In genomic region chr14:44987674-44988355, GRCm38 (mm10) we compare ENCODE assay signal across 9 mouse cellular contexts. TPM values are rescaled to one million over a fixed set of nuclear protein-coding genes. Genes with fewer than 3 reads are reported as not detected.
A peak's percentile ranks its signal among the peaks of the same experiment; 100 is the strongest.
DNase-seq lines count a peak whose midpoint lies in the region; ATAC-seq and TF ChIP-seq lines count a peak whose summit lies in the region.
"Not testable (repeated sequence)": the region's sequence is repeated elsewhere in the genome, so short reads cannot be mapped to it uniquely, and the experiment has no call there.
"Had no signal": no experiment of that assay in that cellular context is flagged by ENCODE, and none has a peak within 500 bp of the region (broad histone marks: within the 10 kb centered on the region; RNA-seq: fewer than 3 reads in every experiment).

Gene Ptger2 (plus strand): TSS chr14:44988195.

- H3K4me2 ChIP-seq in heart, embryonic 13.5 days = peak within 1 kb of the TSS; percentile 94
- peak within 1 kb of the TSS; percentile 96 for H3K4me2 ChIP-seq in intestine, embryonic 14.5 days (ENCODE audit: low read length)
- H3K4me2 ChIP-seq in limb, embryonic 14.5 days (replicated peaks; ENCODE audit: low read depth, low read length, severe bottlenecking) = peak within 1 kb of the TSS; percentile 86

- peak within 1 kb of the TSS; percentile 71 for H3K4me3 ChIP-seq in bone marrow macrophage, adult 2 months (ENCODE audit: insufficient read depth, low read length)
- H3K4me3 ChIP-seq in forebrain, embryonic 10.5 days = peak within 1 kb of the TSS; percentile 55
- H3K4me3 ChIP-seq in heart, embryonic 13.5 days = peak within 1 kb of the TSS; percentile 57
- H3K4me3 ChIP-seq in intestine, embryonic 14.5 days (ENCODE audit: low read depth, low read length) = peak within 1 kb of the TSS; percentile 46
- peak within 1 kb of the TSS; percentile 44 for H3K4me3 ChIP-seq in limb, embryonic 14.5 days (replicated peaks; ENCODE audit: low read length)
- H3K4me3 ChIP-seq in thymus, adult 2 months (ENCODE audit: control insufficient read depth, insufficient read depth, low read length) = peak within 1 kb of the TSS; percentile 53

- peak within 1 kb of the TSS; percentile 77 for H3K27ac ChIP-seq in bone marrow macrophage, adult 2 months (ENCODE audit: insufficient read depth, low read depth, low read length)
- not testable (repeated sequence) for H3K27ac ChIP-seq in forebrain, embryonic 10.5 days; heart, embryonic 13.5 days (replicated peaks); intestine, embryonic 14.5 days (ENCODE audit: low read depth); limb, embryonic 14.5 days (replicated peaks; ENCODE audit: low read depth, low read length); thymus, adult 2 months (ENCODE audit: control insufficient read depth, insufficient read depth, low read length)

- 62% methylated on average over 6 of the region's 6 CpGs for WGBS in forebrain, embryonic 10.5 days
- 68% methylated on average over 6 of the region's 6 CpGs for WGBS in heart, embryonic 13.5 days
- WGBS in intestine, embryonic 14.5 days = 65% methylated on average over 5 of the region's 6 CpGs
- 57% methylated on average over 5 of the region's 6 CpGs for WGBS in limb, embryonic 14.5 days
- WGBS in thymus, adult 2 months = 72% methylated on average over 6 of the region's 6 CpGs

- DNase-seq in forebrain, embryonic 10.5 days (ENCODE audit: extremely low spot score, low spot score); intestine, embryonic 14.5 days (ENCODE audit: low spot score); limb, embryonic 14.5 days (ENCODE audit: low spot score); thymus, adult 2 months: not testable (repeated sequence)
- peak; percentile 29 for DNase-seq in lung, postnatal 25 days (ENCODE audit: low spot score)

- H3K9me3 ChIP-seq in forebrain, embryonic 10.5 days; heart, embryonic 13.5 days; intestine, embryonic 14.5 days (ENCODE audit: control insufficient read depth, low read length); limb, embryonic 14.5 days (ENCODE audit: control insufficient read depth, low read length): not testable (repeated sequence)

- not testable (repeated sequence) for H3K36me3 ChIP-seq in forebrain, embryonic 10.5 days (replicated peaks); heart, embryonic 13.5 days; intestine, embryonic 14.5 days (ENCODE audit: control insufficient read depth, insufficient read depth, low read length); limb, embryonic 14.5 days (ENCODE audit: control insufficient read depth, insufficient read depth, low read length); thymus, adult 2 months (ENCODE audit: control insufficient read depth, insufficient read depth, low read length)

- H3K27me3 ChIP-seq in forebrain, embryonic 10.5 days (ENCODE audit: poor library complexity, severe bottlenecking) = peaks cover 51% of the 10 kb centered on the region
- peaks cover 56% of the 10 kb centered on the region for H3K27me3 ChIP-seq in heart, embryonic 13.5 days (replicated peaks)
- peaks cover 12% of the 10 kb centered on the region for H3K27me3 ChIP-seq in intestine, embryonic 14.5 days (replicated peaks; ENCODE audit: control insufficient read depth, insufficient read depth, low read length)
- peaks cover 12% of the 10 kb centered on the region for H3K27me3 ChIP-seq in limb, embryonic 14.5 days (ENCODE audit: control insufficient read depth, insufficient read depth, low read length)
- H3K27me3 ChIP-seq in thymus, adult 2 months (ENCODE audit: control insufficient read depth, insufficient read depth, low read length) = not testable (repeated sequence)

- peak within 1 kb of the TSS; percentile 63 for H3K9ac ChIP-seq in heart, embryonic 13.5 days
- 0 out of 2 replicates have a peak within 1 kb of the TSS, but pooled peaks have one; percentile 14 for H3K9ac ChIP-seq in intestine, embryonic 14.5 days (ENCODE audit: low read length)
- H3K9ac ChIP-seq in limb, embryonic 14.5 days (ENCODE audit: low read depth, low read length, severe bottlenecking) = peak within 1 kb of the TSS; percentile 34

- H3K4me1 ChIP-seq in bone marrow macrophage, adult 2 months (ENCODE audit: control insufficient read depth, insufficient read depth, low read length) = peaks cover 40% of the 10 kb centered on the region
- peaks cover 27% of the 10 kb centered on the region for H3K4me1 ChIP-seq in forebrain, embryonic 10.5 days
- not testable (repeated sequence) for H3K4me1 ChIP-seq in heart, embryonic 13.5 days; intestine, embryonic 14.5 days (replicated peaks; ENCODE audit: control insufficient read depth, insufficient read depth, low read length); limb, embryonic 14.5 days (ENCODE audit: control insufficient read depth, insufficient read depth, low read length)
- peaks cover 16% of the 10 kb centered on the region for H3K4me1 ChIP-seq in thymus, adult 2 months (replicated peaks; ENCODE audit: control insufficient read depth, insufficient read depth, low read length)

- TF ChIP-seq POLR2A in bone marrow macrophage, adult 2 months (IDR thresholded peaks at IDR 0.05; ENCODE audit: borderline replicate concordance, low read depth, low read length); limb, embryonic 14.5 days (IDR thresholded peaks at IDR 0.05; ENCODE audit: borderline replicate concordance, extremely low read depth, insufficient read depth, insufficient read length); thymus, adult 2 months (IDR thresholded peaks at IDR 0.05; ENCODE audit: control insufficient read depth, extremely low read depth, insufficient read depth, low read length, poor library complexity): not testable (repeated sequence)

- ATAC-seq in heart, embryonic 13.5 days (ENCODE audit: extremely low read depth, insufficient number of reproducible peaks, low FRiP score, low TSS enrichment); intestine, embryonic 14.5 days (replicated peaks; ENCODE audit: low FRiP score, low TSS enrichment, low read depth); limb, embryonic 14.5 days (ENCODE audit: low FRiP score, low read depth): not testable (repeated sequence)
- peak; percentile 41 for ATAC-seq in monocyte, adult 5-6 weeks (replicated peaks; ENCODE audit: insufficient number of reproducible peaks, low FRiP score, low TSS enrichment, poor library complexity, severe bottlenecking)

- TF ChIP-seq CTCF in bone marrow macrophage, adult 2 months (IDR thresholded peaks at IDR 0.05; ENCODE audit: low read depth, low read length); thymus, adult 2 months (IDR thresholded peaks at IDR 0.05; ENCODE audit: borderline replicate concordance, control insufficient read depth, extremely low read depth, insufficient read depth, low read length, poor library complexity): not testable (repeated sequence)

RNA-seq across cellular contexts. Expression of gene Ptger2, which starts in this region (rescaled TPM):
- 6.1 and 8.4 TPM in 2 replicates for polyA plus RNA-seq in bone marrow macrophage, adult 2 months (2012; ENCODE audit: insufficient read depth, insufficient read length, missing spikeins)
- polyA plus RNA-seq in forebrain, embryonic 10.5 days (2016; fragmentation: Nextera tagmentation; extraction: Ambion mirVana) = not detected in 2 replicates
- 0.12 and 0.13 TPM in 2 replicates for polyA plus RNA-seq in heart, embryonic 13.5 days (2015; fragmentation: Nextera tagmentation; extraction: Ambion mirVana)
- polyA plus RNA-seq in intestine, embryonic 14.5 days (2014; fragmentation: Nextera tagmentation; extraction: Ambion mirVana) = 1.1 and 1.2 TPM in 2 replicates
- polyA plus RNA-seq in limb, embryonic 14.5 days (2012; rRNA removed) = 0.50 and 0.85 TPM in 2 replicates
- 0.54 and 1.1 TPM in 2 replicates for polyA plus RNA-seq in limb, embryonic 14.5 days (2014; fragmentation: Nextera tagmentation; extraction: Ambion mirVana)
- total RNA-seq in monocyte, adult 5-6 weeks (2017) = 3.0 to 3.4 TPM (median 3.3 TPM) in 3 replicates
- 1.9 and 2.1 TPM in 2 replicates for polyA plus RNA-seq in thymus, adult 2 months (2012; rRNA removed)
- total RNA-seq: CH12.LX had no signal
